Mouse (Mus musculus) ES-E14 (cell line): ENCODE results near the gene Slc9a1.

ENCODE experiments used
- HCFC1 ChIP-seq: IDR thresholded peaks from 2 replicates; pipeline ENCODE4 v1.6.1; 2012; ENCODE audit warnings: low read length, inconsistent platforms, borderline replicate concordance; ENCODE audit not compliant: insufficient read depth
- MAFK ChIP-seq: IDR thresholded peaks from 2 replicates; pipeline ENCODE4 v1.6.1; 2014; ENCODE audit warnings: mild to moderate bottlenecking, low read depth, low read length, inconsistent platforms; ENCODE audit not compliant: insufficient read depth
- ZNF384 ChIP-seq: IDR thresholded peaks from 2 replicates; pipeline ENCODE4 v1.6.1; 2012; ENCODE audit warnings: low read depth, low read length, inconsistent platforms

DNA sequence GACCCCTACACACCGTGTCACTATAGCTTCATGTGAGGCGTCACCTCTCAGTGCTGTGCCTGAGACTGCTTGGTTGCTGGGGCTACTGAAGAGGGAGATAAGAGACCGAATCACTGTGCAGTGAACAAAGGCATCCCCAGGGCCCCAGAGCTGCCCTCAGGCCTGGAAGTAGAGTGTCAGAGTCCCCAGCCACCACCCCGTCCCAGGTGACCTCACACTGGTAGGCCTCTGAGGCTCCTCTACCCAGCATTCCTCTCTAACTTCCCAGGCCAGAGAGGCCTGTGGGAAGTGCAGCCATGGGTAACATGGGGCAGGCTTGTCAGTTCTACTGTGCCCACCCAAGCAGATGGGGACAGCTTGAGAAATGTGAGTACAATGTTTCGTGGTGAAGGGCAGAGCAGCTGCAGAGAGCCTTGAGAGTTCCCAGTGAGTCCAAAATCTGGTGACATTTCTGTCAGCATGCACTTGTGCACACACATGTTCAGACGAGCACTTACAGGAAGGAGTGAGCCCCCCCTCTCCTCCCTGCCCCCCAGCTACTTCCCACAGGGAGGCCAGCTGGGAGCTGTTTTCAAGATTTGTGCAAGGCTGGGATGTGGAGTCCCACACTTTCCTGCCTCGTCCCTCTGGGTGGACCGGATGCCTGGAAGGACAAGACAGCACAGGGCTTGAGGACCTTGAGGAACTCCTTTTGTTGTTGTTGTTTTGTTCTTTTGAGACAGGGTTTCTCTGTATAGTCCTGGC is 37.0 kb downstream of the Slc9a1 start:
- TF ChIP-seq HCFC1 (no peak), ZNF384 (no peak), MAFK (no peak)
